Mouse (Mus musculus): ENCODE results near the gene Syn3. TPM values are rescaled to one million over a fixed set of nuclear protein-coding genes. Genes with fewer than 3 reads are reported as not detected.

Gene Syn3
- total RNA-seq, 2 experiments from 2014 or later: 28.1 to 34.6 TPM

- intact Hi-C loops (cut with DNase I): no loop called here
- no peak for DNase-seq (ENCODE audit: low spot score in 2 of 2)
Observed at GRCm38 (mm10) chr10:86107681-86108080, 391.0 kb downstream of the Syn3 start.

GRCm38 (mm10) chr10:86103976-86104375 is 394.7 kb downstream of the Syn3 start:
- intact Hi-C loops (cut with DNase I): no loop called here
- no peak for DNase-seq (ENCODE audit: low spot score in 2 of 2)

- no peak for DNase-seq (ENCODE audit: low spot score in 2 of 2)
Observed at GRCm38 (mm10) chr10:86100281-86100851, 398.3 kb downstream of the Syn3 start.

GRCm38 (mm10) chr10:86098363-86098762 is 400.3 kb downstream of the Syn3 start:
- no peak for DNase-seq (ENCODE audit: low spot score in 2 of 2)
- intact Hi-C loops (cut with DNase I): no loop called here

More at GRCm38 (mm10) chr10:86100281-86100851, 398.3 kb downstream of the Syn3 start:
- intact Hi-C loops (cut with DNase I): no loop called here

DNA sequence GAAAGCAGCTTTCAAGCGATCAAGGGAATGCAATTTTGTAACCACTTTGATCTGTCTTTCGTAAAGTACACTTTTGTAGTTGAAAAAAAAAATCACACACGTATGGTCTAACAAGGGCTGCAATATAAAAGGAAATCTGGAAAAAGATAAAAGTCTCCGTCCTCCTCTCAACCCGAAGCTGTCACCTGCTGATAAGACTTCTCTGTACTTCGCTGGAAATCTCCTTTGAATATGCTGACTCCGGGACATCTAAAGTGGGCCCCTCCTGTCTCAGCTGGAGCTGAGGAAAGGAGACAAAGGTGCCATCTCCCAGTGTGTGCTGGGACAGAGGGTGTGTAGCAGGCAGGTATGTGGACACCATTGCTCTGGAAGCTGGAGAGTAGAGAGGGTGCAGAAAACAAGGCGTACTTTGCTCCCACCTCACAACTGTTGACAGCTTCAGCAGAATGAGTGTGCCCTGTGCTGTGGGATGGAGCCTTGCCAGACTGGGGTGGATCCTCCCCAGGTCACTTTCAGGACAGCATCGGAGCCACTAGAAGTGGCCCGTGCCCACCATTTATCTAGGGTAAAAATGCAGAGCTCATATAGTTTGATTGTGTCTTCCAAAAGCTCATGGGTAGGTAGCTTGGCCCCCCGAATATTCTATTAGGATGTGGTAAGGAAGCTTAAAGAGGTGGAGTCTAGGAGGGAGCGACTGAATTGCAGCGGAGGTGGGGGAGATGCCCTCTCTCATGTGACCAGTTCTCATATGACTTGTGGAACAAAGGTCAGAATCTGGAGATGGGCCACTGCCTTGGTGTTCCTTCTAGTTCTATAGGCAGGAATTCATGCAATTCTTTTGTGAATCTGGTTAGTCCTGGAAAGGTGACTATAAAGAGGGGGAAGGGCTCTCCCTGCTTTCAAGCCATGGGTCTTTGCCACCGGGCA is 405.3 kb downstream of the Syn3 start:
- DNase-seq (ENCODE audit: low spot score in 2 of 2): no peak
- intact Hi-C loops (cut with DNase I): loop anchor here (5.0 kb wide), 1 partner anchor 84 kb away; no protein-coding TSS in a partner anchor

DNA sequence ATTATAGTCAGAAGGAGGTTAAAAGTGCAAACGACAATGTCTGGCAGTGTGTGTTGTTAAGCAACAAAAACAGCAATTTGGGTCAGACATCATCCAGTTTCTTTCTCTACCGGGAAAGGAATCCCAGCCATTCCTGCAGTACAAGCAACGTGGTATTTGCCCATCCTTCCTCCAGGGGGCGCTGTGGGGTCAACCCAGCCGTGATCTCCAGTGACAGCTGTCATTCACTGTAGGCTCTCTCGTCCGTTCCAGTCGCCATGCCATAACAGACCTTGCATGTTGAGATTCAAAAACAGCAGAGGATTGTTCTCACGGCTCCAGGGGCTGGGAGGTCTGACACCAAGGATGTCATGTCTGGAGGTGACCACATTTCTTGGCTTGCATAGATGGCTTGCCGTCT is 406.8 kb downstream of the Syn3 start:
- DNase-seq (ENCODE audit: low spot score in 2 of 2): no peak
- intact Hi-C loops (cut with DNase I): loop anchor here (5.0 kb wide), 1 partner anchor 85 kb away; no protein-coding TSS in a partner anchor

DNA sequence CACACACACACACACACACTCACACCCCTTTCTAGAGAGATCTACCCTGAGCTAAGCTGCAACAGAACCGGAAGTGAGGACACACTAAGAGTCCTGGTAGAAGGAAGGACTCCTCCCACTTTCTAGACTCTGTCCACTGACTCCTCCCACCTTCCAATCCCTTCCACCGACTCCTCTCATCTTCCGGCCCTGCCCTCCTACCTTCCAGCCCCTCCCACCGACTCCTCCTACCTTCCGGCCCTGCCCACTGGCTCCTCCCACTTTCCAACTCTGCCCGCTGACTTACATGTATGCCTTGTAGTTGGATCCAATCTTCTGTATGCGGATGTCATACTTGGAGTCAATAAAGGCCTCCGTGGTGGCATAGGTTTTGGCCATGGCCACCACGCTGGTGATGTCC is 418.8 kb downstream of the Syn3 start:
- no peak for DNase-seq (ENCODE audit: low spot score in 2 of 2)

GRCm38 (mm10) chr10:86078761-86079160 is 419.9 kb downstream of the Syn3 start:
- no peak for DNase-seq (ENCODE audit: low spot score in 2 of 2)
- intact Hi-C loops (cut with DNase I): no loop called here

More for the DNA sequence above, 418.8 kb downstream of the Syn3 start:
- intact Hi-C loops (cut with DNase I): no loop called here

DNA sequence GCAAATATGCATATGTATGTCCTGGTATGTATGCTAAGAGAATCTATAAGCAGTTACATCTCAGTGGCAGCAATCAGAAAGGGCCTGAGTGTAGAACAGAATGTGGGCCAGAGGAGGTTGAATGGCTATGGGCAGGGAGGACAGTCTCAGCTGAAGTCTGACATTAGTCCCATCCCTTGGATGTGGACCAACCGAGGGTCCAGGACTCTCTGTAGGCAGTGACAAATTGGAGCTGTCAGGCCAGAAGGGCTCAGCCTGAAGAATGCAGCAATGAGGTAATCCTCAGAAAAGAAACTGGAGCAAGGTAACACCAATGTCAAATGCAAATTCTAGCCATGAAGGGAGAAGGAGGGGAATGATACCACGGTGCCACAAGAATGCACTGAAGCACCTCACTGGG is 421.4 kb downstream of the Syn3 start:
- intact Hi-C loops (cut with DNase I): no loop called here
- no peak for DNase-seq (ENCODE audit: low spot score in 2 of 2)

DNA sequence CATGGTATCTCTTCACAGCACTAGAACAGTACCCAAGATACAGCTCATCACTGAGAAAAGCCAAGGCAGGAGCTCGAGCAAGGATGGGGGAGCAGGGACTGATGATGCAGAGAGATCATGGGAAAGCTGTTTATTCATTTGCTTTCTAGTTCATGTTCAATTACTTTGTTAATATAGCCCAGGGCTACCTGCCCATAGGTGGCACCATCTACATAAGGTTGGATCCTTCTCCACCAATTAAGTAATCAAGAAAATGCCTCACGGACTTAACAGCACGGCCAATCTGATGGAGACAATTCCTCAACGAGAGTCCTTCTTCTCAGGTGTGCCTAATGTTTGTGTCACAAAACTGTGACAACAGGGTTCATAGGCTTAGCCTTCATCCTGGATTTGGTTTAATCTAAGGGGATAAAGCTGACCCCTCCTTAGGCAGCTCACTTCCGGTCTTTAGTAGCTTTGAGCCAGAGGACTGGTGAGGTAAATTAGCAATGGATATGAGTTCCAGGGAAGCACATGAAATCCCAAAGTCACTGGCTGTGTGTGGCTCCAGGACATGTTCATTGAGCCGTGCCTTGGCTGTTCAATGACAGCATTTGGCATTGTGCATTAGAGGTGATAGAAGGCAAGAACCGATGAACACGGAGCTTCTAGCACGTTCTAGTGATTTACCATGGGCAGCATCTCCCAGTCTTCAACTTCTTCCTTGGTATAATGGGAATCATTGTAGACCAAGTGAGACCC is 423.6 kb downstream of the Syn3 start:
- no peak for DNase-seq (ENCODE audit: low spot score in 2 of 2)
- intact Hi-C loops (cut with DNase I): no loop called here

GRCm38 (mm10) chr10:86074134-86074533 is 424.6 kb downstream of the Syn3 start:
- no peak for DNase-seq (ENCODE audit: low spot score in 2 of 2)
- intact Hi-C loops (cut with DNase I): no loop called here

- DNase-seq (ENCODE audit: low spot score in 2 of 2): no peak
- intact Hi-C loops (cut with DNase I): no loop called here
Observed at GRCm38 (mm10) chr10:86070751-86071150, 427.9 kb downstream of the Syn3 start.

DNA sequence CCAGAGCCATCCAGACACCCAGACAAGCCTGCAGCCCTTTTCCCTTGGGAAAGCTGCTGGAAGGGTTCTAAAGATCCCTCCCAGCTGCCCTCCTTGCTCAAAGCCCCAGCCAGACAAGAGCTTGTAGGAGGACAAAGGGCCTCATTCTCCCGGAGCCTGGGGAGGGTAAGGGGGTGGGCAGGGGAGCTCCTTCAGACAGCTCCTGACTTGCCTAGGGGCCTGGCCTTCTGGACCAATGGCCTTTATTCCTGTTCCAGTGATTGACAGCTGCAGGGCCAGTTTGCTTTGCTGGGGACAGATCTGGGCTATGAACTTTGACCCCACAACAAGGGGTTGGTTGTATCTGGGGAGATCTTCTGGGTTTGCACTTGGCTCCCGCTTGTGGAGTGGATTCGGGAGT is 429.4 kb downstream of the Syn3 start:
- DNase-seq (ENCODE audit: low spot score in 2 of 2): no peak
- intact Hi-C loops (cut with DNase I): loop anchor here (10.0 kb wide), 1 partner anchor 105 kb away; no protein-coding TSS in a partner anchor

- intact Hi-C loops (cut with DNase I): loop anchor here (2.0 to 10.0 kb wide), 2 partner anchors 103 to 389 kb away; no protein-coding TSS in a partner anchor
- DNase-seq (ENCODE audit: low spot score in 2 of 2): no peak
Observed at GRCm38 (mm10) chr10:86067911-86068310, 430.8 kb downstream of the Syn3 start.

GRCm38 (mm10) chr10:86066651-86067050 is 432.0 kb downstream of the Syn3 start:
- no peak for DNase-seq (ENCODE audit: low spot score in 2 of 2)
- intact Hi-C loops (cut with DNase I): loop anchor here (2.0 to 10.0 kb wide), 2 partner anchors 102 to 390 kb away; no protein-coding TSS in a partner anchor

DNA sequence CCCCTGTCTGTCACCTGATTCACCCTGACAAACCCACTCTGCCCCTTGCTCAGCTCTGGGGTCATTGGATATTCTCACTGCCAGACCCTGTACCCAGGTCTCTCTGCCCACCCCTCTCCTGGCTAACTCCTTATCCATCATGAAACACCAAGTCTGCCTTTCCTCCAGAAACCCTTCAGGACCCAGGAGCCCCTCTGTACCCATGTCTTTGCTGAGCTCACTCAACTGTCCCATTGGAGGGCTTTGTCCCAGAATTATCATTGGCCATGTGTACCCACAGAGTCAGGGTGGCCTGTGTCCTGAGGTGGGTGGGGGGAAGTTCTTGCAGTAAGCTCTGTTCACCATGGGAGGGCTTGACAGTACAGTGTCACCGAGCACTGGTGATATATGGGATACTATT is 433.0 kb downstream of the Syn3 start:
- intact Hi-C loops (cut with DNase I): loop anchor here (1.0 to 10.0 kb wide), 3 partner anchors 101 to 391 kb away; no protein-coding TSS in a partner anchor
- DNase-seq (ENCODE audit: low spot score in 2 of 2): no peak

DNA sequence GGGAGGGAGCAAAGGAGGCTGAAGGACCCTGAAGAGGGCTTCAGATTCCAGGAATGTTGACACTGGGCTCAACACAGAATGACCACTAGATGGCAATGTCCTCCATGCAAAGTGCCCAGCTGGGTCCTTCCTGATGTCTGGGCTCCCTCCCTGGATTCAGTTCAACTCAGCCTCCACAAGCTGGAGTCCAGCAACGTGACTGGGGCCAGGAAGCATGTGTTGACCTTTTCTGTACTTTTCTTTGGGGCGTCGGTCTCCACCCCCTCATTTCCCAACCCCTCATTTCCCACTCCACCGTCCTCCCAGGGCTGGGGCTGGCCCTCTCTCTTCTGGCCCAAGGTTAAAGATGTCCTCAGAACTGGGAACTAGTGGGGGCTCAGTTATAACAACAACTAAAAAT is 433.8 kb downstream of the Syn3 start:
- intact Hi-C loops (cut with DNase I): loop anchor here (1.0 to 10.0 kb wide), 2 partner anchors 100 to 231 kb away; no protein-coding TSS in a partner anchor
- DNase-seq (ENCODE audit: low spot score in 2 of 2): peak; percentile 50 to 66

DNA sequence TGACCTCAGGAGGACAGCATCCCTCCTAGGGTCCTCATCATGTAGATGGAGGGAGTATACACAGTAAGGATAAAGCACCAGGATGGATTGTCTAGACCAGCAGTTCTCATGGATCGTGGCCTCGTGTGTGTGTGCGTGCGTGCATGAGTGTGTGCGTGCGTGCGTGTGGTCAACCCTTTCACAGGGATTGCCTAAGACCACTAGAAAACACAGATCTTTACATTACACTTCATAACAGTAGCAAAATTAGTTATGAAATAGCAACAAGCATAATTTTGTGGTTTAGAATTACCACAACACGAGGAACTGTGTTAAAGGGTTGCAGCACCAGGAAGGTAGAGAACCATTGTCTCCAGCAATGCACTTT is 435.7 kb downstream of the Syn3 start:
- intact Hi-C loops (cut with DNase I): loop anchor here (10.0 kb wide), 1 partner anchor 98 kb away; no protein-coding TSS in a partner anchor

GRCm38 (mm10) chr10:86062261-86063017 is 436.3 kb downstream of the Syn3 start:
- intact Hi-C loops (cut with DNase I): loop anchor here (10.0 kb wide), 1 partner anchor 98 kb away; no protein-coding TSS in a partner anchor
- DNase-seq (ENCODE audit: low spot score in 2 of 2): no peak

More for the DNA sequence above, 435.7 kb downstream of the Syn3 start:
- DNase-seq (ENCODE audit: low spot score in 2 of 2): no peak

All from left cerebral cortex, postnatal 36 days (tissue).